Mouse (Mus musculus) ES-Bruce4 (cell line): ENCODE data around the gene Lamp2. TPM values are rescaled to one million over a fixed set of nuclear protein-coding genes. Genes with fewer than 3 reads are reported as not detected.
A peak's percentile ranks its signal among the peaks of the same experiment; 100 is the strongest.

Experiments used
- H3K27ac ChIP-seq: 2 replicates; pipeline ENCODE4 v1.5.1; 2012; ENCODE audit warnings: low read length, inconsistent platforms; ENCODE audit not compliant: insufficient read depth
- H3K27me3 ChIP-seq: 2 replicates; pipeline ENCODE4 v1.6.1; 2012; ENCODE audit warnings: mild to moderate bottlenecking, low read length, inconsistent platforms; ENCODE audit not compliant: control insufficient read depth, poor library complexity, insufficient read depth, severe bottlenecking
- H3K36me3 ChIP-seq: 2 replicates; pipeline ENCODE4 v1.6.1; 2012; ENCODE audit warnings: inconsistent platforms, mild to moderate bottlenecking, low read length, moderate library complexity; ENCODE audit not compliant: control insufficient read depth, poor library complexity, insufficient read depth, severe bottlenecking
- H3K4me1 ChIP-seq: one replicate; pipeline ENCODE4 v1.8.1; 2011; ENCODE audit warnings: low read length; ENCODE audit not compliant: control insufficient read depth, insufficient read depth
- H3K4me3 ChIP-seq: 2 replicates; pipeline ENCODE4 v1.5.1; 2011; ENCODE audit warnings: low read depth, mild to moderate bottlenecking, low read length
- H3K9ac ChIP-seq: 2 replicates; pipeline ENCODE4 v1.6.1; 2012; ENCODE audit warnings: low read depth, mild to moderate bottlenecking, inconsistent platforms; ENCODE audit not compliant: poor library complexity, severe bottlenecking
- H3K9me3 ChIP-seq: replicated peaks from 2 replicates; pipeline ENCODE4 v1.6.1; 2012; ENCODE audit warnings: mild to moderate bottlenecking, low read length, inconsistent platforms; ENCODE audit not compliant: control insufficient read depth, poor library complexity, insufficient read depth, severe bottlenecking
- CTCF ChIP-seq: IDR thresholded peaks from one replicate; pipeline ENCODE4 v1.8.1; 2011; ENCODE audit warnings: low read depth, low read length
- EP300 ChIP-seq: IDR thresholded peaks from 2 replicates; pipeline ENCODE4 v1.6.1; 2011; ENCODE audit warnings: low read depth, low read length; ENCODE audit not compliant: insufficient read depth
- POLR2A ChIP-seq: IDR thresholded peaks from one replicate; pipeline ENCODE4 v1.8.1; 2011; ENCODE audit warnings: low read length; ENCODE audit not compliant: insufficient read depth
- polyA plus RNA-seq: library from polyadenylated mRNA; stranded (reverse); fragments of >200 nt; gene quantifications from 2 replicates; pipeline ENCODE4 v1.2.4, GENCODE M21; 2011; ENCODE audit warnings: low read depth; ENCODE audit not compliant: missing spikeins, insufficient read depth, insufficient read length

The Lamp2 gene
- polyA plus RNA-seq, 1 experiment: 93.2 TPM

DNA sequence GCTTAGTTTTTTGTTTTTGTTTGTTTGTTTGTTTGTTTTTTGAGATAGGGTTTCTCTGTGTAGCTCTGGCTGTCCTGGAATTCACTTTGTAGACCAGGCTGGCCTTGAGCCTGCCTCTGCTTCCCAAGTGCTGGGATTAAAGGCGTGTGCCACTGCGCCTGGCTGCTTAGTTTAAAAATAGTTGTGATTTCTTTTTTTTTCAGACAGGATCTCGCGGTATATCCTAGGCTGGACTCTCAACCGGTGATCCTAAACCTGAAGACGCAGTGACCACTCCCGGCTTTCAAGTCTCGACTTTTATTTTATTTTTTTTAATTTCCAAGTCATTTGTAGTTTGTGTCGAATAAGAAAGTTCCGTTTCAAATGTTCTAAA lies 16.9 kb upstream of the Lamp2 start:
- peaks cover 2% of the 10 kb centered on the region for H3K4me1 ChIP-seq
- H3K36me3 ChIP-seq: no peaks in the 10 kb centered on the region
- no peaks in the 10 kb centered on the region for H3K27me3 ChIP-seq
- peak overlapping the region; percentile 33 for H3K9ac ChIP-seq
- TF ChIP-seq CTCF: no peak
- TF ChIP-seq EP300: no peak
- TF ChIP-seq POLR2A: no peak
- no peaks in the 10 kb centered on the region for H3K9me3 ChIP-seq
- H3K4me3 ChIP-seq: peak overlapping the region; percentile 33; the same call in 1 of the 2 replicates
- peak overlapping the region; percentile 86 for H3K27ac ChIP-seq

DNA sequence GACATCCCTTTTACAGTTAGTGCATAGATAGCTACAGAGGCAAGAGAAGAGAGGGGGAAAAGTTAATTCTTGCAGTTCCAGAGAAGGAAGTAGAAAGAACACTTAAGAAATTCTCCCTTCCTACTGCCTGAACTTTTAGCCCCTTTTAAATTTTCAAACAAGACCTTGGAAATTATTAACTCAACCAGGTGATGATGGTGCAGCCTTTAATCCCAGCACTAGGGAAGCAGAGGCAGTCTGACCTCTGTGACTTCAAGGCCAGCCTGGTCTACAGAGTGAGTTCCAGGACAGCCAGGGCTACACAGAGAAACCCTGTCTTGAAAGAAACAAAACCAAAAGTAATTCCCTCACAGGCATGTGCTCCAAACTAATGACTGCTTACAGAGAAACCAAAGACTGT lies 10.0 kb upstream of the Lamp2 start:
- no peaks in the 10 kb centered on the region for H3K36me3 ChIP-seq
- H3K27me3 ChIP-seq: no peaks in the 10 kb centered on the region
- H3K4me1 ChIP-seq: no peaks in the 10 kb centered on the region
- no peak overlapping the region for H3K27ac ChIP-seq
- no peak for TF ChIP-seq POLR2A
- TF ChIP-seq CTCF: no peak
- TF ChIP-seq EP300: no peak
- no peak overlapping the region for H3K9ac ChIP-seq
- H3K4me3 ChIP-seq: no peak overlapping the region
- H3K9me3 ChIP-seq: no peaks in the 10 kb centered on the region

DNA sequence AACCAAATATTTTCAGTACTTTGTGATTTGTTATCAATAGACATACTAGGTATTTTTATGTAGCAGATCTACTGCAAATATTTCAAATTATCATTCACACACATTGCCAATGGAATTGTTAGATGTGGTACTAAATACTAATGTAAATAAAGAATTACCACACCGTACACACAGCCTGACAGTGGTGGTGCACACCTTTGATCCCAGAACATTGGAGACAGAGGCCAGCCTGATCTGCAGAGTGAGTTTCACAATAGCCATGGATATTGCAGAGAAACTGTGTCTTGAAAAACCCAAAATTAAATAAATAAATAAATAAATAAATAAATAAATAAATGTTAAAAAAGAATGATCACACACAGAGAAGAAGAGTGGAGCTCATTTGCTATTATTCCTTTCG lies 6.9 kb upstream of the Lamp2 start:
- no peak overlapping the region for H3K9ac ChIP-seq
- H3K9me3 ChIP-seq: no peaks in the 10 kb centered on the region

DNA sequence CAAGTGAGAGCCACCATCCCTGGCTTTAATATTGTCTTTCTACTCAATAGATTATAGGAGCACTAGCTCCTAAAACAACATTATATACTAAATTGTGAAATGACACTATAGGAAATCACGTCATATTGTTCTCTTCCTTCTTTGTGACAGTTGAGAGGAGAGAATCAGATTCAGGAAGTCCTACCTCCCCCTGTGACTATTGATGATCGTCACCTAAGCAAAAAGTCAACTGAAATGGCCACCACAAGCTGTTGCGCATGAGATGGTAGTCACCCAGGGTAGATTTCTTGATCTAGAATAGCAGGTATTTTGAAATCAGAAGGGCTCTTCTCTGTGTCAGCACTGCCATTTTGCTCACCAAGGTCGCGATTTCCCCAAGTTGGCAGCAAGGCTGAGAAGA lies 5.8 kb upstream of the Lamp2 start:
- H3K4me3 ChIP-seq: no peak overlapping the region
- H3K4me1 ChIP-seq: no peaks in the 10 kb centered on the region
- H3K9me3 ChIP-seq: no peaks in the 10 kb centered on the region
- TF ChIP-seq CTCF (no peak), POLR2A (no peak), EP300 (no peak)
- H3K9ac ChIP-seq: no peak overlapping the region
- no peak overlapping the region for H3K27ac ChIP-seq
- H3K36me3 ChIP-seq: no peaks in the 10 kb centered on the region
- no peaks in the 10 kb centered on the region for H3K27me3 ChIP-seq

More for the DNA sequence above, 6.9 kb upstream of the Lamp2 start:
- Histone ChIP-seq H3K36me3 (no peaks in the 10 kb centered on the region), H3K4me1 (no peaks in the 10 kb centered on the region), H3K27me3 (no peaks in the 10 kb centered on the region), H3K27ac (no peak overlapping the region), H3K4me3 (no peak overlapping the region)
- TF ChIP-seq CTCF: no peak
- TF ChIP-seq POLR2A: no peak
- no peak for TF ChIP-seq EP300

DNA sequence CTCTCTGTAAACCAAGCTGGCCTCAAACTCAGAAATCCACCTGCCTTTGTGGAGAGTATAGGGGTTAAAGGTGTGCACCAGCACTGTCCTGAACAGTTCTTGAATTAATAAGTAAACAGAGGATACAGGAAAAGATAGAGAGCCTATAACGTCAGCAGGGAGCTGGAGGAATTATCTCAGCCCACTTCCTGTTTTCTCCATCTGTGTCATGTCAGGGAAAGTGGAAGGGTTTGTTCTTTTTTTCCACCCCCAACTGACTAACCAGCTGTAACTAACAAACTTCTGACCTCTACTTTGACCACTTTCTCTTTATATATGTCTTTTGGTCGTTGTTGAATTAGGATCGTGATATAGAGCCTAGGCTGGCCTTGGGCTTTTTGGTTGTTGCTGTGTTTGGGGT lies 4.6 kb upstream of the Lamp2 start:
- TF ChIP-seq POLR2A: no peak
- Histone ChIP-seq H3K27ac (no peak overlapping the region), H3K9me3 (no peaks in the 10 kb centered on the region), H3K4me1 (no peaks in the 10 kb centered on the region), H3K4me3 (no peak overlapping the region), H3K36me3 (no peaks in the 10 kb centered on the region), H3K27me3 (no peaks in the 10 kb centered on the region), H3K9ac (no peak overlapping the region)

DNA sequence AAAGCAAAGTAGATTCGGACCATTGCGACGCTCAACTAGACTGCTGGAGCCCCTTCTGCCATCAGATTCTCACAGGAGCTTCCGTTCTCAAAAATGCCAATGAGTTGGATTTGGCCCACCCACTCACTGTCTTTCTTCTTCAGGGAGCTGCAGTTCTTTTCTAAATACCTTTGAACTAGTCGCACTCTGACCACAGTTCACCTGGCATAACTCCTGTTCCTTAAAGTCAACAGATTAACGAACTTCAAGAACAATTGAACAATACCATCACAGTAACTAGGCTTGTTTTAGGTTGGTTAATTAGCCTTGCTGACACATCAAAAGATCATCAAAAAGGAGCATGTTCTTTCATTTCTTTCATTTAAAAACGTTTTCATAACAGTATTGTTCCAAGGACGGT lies 2.8 kb upstream of the Lamp2 start:
- Histone ChIP-seq H3K36me3 (peaks cover 1% of the 10 kb centered on the region), H3K27ac (no peak overlapping the region), H3K27me3 (no peaks in the 10 kb centered on the region), H3K4me3 (no peak overlapping the region), H3K4me1 (no peaks in the 10 kb centered on the region), H3K9ac (no peak overlapping the region), H3K9me3 (no peaks in the 10 kb centered on the region)
- TF ChIP-seq CTCF: no peak

DNA sequence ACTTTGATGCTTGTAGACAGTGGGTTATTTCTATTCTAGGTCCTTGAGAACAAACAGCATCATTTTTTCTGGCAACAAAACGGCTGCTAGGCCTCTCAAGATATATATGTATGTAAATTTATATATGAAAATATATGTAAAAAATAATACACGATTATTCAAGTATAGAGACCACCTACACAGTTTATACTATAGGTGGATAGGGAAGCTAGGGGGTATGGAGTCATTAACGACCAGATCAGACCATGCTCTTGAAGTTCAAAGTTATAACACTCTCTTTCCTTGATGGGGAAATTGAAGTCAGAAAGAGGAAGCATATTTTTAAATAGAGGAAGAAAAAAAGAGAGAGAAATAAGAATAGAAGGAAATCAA lies 367 bp upstream of the Lamp2 start:
- Histone ChIP-seq H3K36me3 (peaks cover 18% of the 10 kb centered on the region), H3K9ac (no peak overlapping the region), H3K4me1 (no peaks in the 10 kb centered on the region), H3K9me3 (no peaks in the 10 kb centered on the region), H3K4me3 (no peak overlapping the region), H3K27me3 (no peaks in the 10 kb centered on the region), H3K27ac (no peak overlapping the region)
- TF ChIP-seq CTCF (no peak), EP300 (no peak), POLR2A (no peak)
